Mouse (Mus musculus): ENCODE data around the gene Zfp566.
"Not testable (repeated sequence)": the region's sequence is repeated elsewhere in the genome, so short reads cannot be mapped to it uniquely, and the experiment has no call there.

Gene Zfp566

GRCm38 (mm10) chr7:30090092-30090969 is at the start of gene Zfp566, which contains the start of gene Gm26920:
Gene Zfp566 (minus strand): TSS chr7:30090527.
Gene Gm26920 (minus strand): TSS chr7:30090410.
- DNase-seq (ENCODE audit: low read depth in 2 of 2, low spot score in 2 of 2), result peak; percentile 92 to 93

GRCm38 (mm10) chr7:30136826-30137225 is 46.5 kb upstream of the Zfp566 start:
- DNase-seq (ENCODE audit: low read depth in 2 of 2, low spot score in 2 of 2), result no peak

GRCm38 (mm10) chr7:30132396-30132795 is 42.1 kb upstream of the Zfp566 start:
- DNase-seq (ENCODE audit: low read depth in 2 of 2, low spot score in 2 of 2), result no peak

- no peak for DNase-seq (ENCODE audit: low read depth in 2 of 2, low spot score in 2 of 2)
Observed at GRCm38 (mm10) chr7:30129900-30130299, 39.6 kb upstream of the Zfp566 start.

- no peak for DNase-seq (ENCODE audit: low read depth in 2 of 2, low spot score in 2 of 2)
Observed at GRCm38 (mm10) chr7:30122188-30122530, 31.8 kb upstream of the Zfp566 start.

- peak; percentile 82 to 86 for DNase-seq (ENCODE audit: low read depth in 2 of 2, low spot score in 2 of 2)
Observed at GRCm38 (mm10) chr7:30121308-30122187, 31.2 kb upstream of the Zfp566 start, which contains the start of gene Zfp382. Gene Zfp382 (plus strand): TSS chr7:30121942.

- DNase-seq (ENCODE audit: low read depth in 2 of 2, low spot score in 2 of 2), result not testable (repeated sequence)
Observed at GRCm38 (mm10) chr7:30117935-30118334, 27.6 kb upstream of the Zfp566 start.

- no peak for DNase-seq (ENCODE audit: low read depth in 2 of 2, low spot score in 2 of 2)
Observed at GRCm38 (mm10) chr7:30116076-30116475, 25.7 kb upstream of the Zfp566 start.

GRCm38 (mm10) chr7:30099297-30099696 is 9.0 kb upstream of the Zfp566 start:
- peak; percentile 75 to 80 for DNase-seq (ENCODE audit: low read depth in 2 of 2, low spot score in 2 of 2)

- no peak for DNase-seq (ENCODE audit: low read depth in 2 of 2, low spot score in 2 of 2)
Observed at GRCm38 (mm10) chr7:30095551-30096125, 5.3 kb upstream of the Zfp566 start.

GRCm38 (mm10) chr7:30094646-30095429 is 4.5 kb upstream of the Zfp566 start, which contains the start of gene Zfp260:
Gene Zfp260 (plus strand): TSS chr7:30094777.
- peak; percentile 82 to 88 for DNase-seq (ENCODE audit: low read depth in 2 of 2, low spot score in 2 of 2)

GRCm38 (mm10) chr7:30093918-30094415 is 3.6 kb upstream of the Zfp566 start:
- no peak for DNase-seq (ENCODE audit: low read depth in 2 of 2, low spot score in 2 of 2)

- DNase-seq (ENCODE audit: low read depth in 2 of 2, low spot score in 2 of 2), result no peak
Observed at GRCm38 (mm10) chr7:30092666-30093065, 2.3 kb upstream of the Zfp566 start.

GRCm38 (mm10) chr7:30090970-30091585 is 751 bp upstream of the Zfp566 start:
- DNase-seq (ENCODE audit: low read depth in 2 of 2, low spot score in 2 of 2), result no peak

- DNase-seq (ENCODE audit: low read depth in 2 of 2, low spot score in 2 of 2), result no peak
Observed at GRCm38 (mm10) chr7:30089405-30089804, 922 bp downstream of the Zfp566 start.

- DNase-seq (ENCODE audit: low read depth in 2 of 2, low spot score in 2 of 2), result no peak
Observed at GRCm38 (mm10) chr7:30086524-30086923, 3.8 kb downstream of the Zfp566 start.

GRCm38 (mm10) chr7:30072146-30073028 is 17.9 kb downstream of the Zfp566 start, which contains the start of gene Zfp82:
Gene Zfp82 (minus strand): TSS chr7:30072900.
- DNase-seq (ENCODE audit: low read depth in 2 of 2, low spot score in 2 of 2), result peak; percentile 62 to 76

- no peak for DNase-seq (ENCODE audit: low read depth in 2 of 2, low spot score in 2 of 2)
Observed at GRCm38 (mm10) chr7:30064622-30065021, 25.7 kb downstream of the Zfp566 start.

GRCm38 (mm10) chr7:30062478-30062877 is 27.8 kb downstream of the Zfp566 start:
- no peak for DNase-seq (ENCODE audit: low read depth in 2 of 2, low spot score in 2 of 2)

Measured in CD8-positive naive resting alpha-beta T cell, adult 2 months (primary cell).